Mouse (Mus musculus): Measurements from ENCODE around the gene Tmc6. TPM values are rescaled to one million over a fixed set of nuclear protein-coding genes. Genes with fewer than 3 reads are reported as not detected.

Tmc6 gene
- 14.8 and 32.8 TPM in 2 replicates for polyA plus RNA-seq (2015; fragmentation: Nextera tagmentation; extraction: Ambion mirVana)

DNA sequence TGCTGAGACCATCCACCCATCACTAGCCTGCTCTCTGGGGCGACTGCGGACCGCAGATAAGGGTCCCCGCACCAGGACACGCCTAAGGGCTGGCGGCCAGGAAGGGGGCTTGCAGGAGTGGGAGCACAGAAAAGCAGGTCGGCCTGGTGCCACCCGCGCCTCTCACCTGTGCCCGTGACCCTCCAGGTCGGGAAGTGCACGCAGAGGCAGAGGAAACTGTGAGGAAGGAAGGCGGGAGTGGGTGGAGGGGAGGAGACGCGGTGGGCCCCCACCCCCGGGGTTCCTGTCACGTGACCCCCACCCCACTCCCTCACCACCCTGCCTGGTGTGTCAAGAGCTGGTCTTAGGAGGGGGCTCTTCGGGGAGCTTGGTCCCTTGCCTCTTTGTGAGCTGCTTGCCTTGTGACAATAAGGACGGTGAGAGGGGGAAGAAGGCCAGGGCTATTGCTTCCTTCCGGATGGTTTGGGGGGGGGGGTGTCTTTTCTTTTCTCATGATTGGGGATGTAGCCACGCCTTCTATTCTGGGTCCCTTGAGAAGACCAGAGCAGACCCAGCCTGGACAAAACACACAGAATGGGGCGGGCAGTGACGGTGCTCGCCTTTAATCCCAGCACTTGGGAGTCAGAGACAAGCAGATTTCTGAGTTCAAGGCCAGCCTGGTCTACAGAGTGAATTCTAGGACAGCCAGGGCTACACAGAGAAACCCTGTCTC is at the start of gene Tmc6, which contains the start of gene Tmc8:
TSS of gene Tmc6 (minus strand) at position 206 of the 712 bp plus-strand sequence.
TSS of gene Tmc8 (plus strand) at position 84 of the 712 bp plus-strand sequence.

GRCm38 (mm10) chr11:117825333-117826101 is 43.5 kb upstream of the Tmc6 start, which contains the start of the genes Afmid and Tk1:
Gene Afmid, plus strand, starts transcription at chr11:117825924.
Gene Tk1, minus strand, starts transcription at chr11:117826092.

DNA sequence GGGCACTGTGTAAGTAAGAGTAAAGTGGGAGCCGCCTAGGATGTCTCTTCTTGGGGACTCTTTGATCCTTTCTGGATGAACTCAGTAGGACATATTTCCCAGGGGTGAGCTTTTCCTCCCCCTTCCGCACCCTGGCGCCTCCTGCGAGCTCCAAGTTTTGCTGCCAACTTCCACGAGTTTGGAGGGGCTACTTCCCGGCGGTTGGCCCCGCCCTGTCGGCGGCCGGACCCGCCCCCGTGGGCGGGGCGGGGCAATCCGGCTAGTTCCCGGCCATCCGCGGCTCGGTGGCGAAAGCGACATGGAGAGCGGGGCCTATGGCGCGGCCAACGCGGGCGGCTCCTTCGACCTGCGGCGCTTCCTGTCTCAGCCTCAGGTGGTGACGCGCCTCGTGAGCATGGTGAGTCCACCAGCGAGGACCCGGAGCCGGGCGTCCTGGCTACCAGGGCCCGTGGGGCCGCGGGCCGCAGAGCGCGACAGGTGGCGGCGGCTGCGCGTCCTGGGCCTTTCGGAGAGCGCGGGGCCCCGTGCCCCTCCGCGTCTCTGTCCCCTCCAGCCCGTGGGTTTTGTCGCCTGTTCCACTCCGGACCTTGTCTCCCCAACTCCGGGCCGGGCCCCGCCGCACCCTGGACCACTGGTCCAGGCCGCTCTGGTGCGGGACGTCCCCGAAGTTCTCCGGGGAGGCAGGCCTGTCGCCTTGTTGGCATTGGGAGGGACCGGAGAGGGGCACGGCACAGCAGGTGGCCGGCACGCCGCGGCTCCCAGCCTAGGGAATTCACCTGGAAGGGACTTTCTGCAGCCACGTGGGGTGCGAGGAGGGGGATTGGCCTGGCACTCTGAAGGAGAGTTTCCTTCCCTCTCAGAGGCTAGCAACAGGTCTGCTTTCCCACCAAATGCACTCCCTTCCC is 27.7 kb upstream of the Tmc6 start, which contains the start of the genes Gm20708 and Syngr2:
TSS of gene Gm20708 (plus strand) at position 262 of the 905 bp plus-strand sequence.
TSS of gene Syngr2 (plus strand) at position 262 of the 905 bp plus-strand sequence.

DNA sequence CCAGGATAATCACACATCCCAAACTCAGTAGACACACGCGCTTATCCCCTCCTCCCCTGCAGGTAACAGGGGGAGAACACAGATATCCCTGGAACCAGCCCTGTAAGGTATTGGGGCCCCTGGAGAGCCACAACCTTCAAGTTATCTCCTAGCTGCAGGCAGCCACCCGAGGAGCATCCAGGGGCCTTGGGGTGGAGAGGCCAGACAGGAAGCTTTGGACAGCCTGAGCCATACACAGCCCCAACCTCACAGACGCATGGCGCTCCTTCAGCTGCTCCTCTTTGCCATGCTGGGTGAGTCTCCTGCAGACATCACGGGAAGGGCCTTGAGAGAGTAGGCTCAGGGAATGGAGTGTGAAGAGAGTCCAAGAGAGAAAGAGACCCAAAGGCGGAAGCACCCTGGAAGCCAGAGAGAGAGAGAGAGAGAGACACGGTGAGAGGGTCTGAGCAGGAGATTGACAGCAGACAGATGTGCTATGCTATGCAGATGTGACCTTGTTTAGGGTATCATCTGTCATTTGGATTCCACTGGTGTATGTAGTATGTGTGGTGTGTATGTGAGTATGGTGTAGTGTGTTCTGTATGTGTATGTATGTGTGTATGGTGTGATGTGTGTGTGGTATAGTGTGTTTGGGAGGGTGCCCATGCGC is 15.6 kb upstream of the Tmc6 start, which contains the start of gene 6030468B19Rik:
TSS of gene 6030468B19Rik (plus strand) at position 150 of the 649 bp plus-strand sequence.

Other genes starting within 250 kb of the Tmc6 start
- 6.2 and 7.7 TPM in 2 replicates for gene Tnrc6c, start 127.9 kb downstream of the Tmc6 start, polyA plus RNA-seq (2015; fragmentation: Nextera tagmentation; extraction: Ambion mirVana)
- gene Tmc8, start 122 bp downstream of the Tmc6 start, polyA plus RNA-seq (2015; fragmentation: Nextera tagmentation; extraction: Ambion mirVana), result 1.7 and 2.4 TPM in 2 replicates
- gene 6030468B19Rik, start 15.5 kb upstream of the Tmc6 start, polyA plus RNA-seq (2015; fragmentation: Nextera tagmentation; extraction: Ambion mirVana), result 1.8 and 2.9 TPM in 2 replicates
- 0.27 and 0.35 TPM in 2 replicates for gene Gm20708, start 27.5 kb upstream of the Tmc6 start, polyA plus RNA-seq (2015; fragmentation: Nextera tagmentation; extraction: Ambion mirVana)
- gene Syngr2, start 27.5 kb upstream of the Tmc6 start, polyA plus RNA-seq (2015; fragmentation: Nextera tagmentation; extraction: Ambion mirVana), result 59.1 and 107 TPM in 2 replicates
- 6.8 and 10.0 TPM in 2 replicates for gene Afmid, start 43.7 kb upstream of the Tmc6 start, polyA plus RNA-seq (2015; fragmentation: Nextera tagmentation; extraction: Ambion mirVana)
- gene Tk1, start 43.9 kb upstream of the Tmc6 start, polyA plus RNA-seq (2015; fragmentation: Nextera tagmentation; extraction: Ambion mirVana), result 50.7 and 58.9 TPM in 2 replicates
- 81.9 and 86.7 TPM in 2 replicates for gene Birc5, start 67.1 kb upstream of the Tmc6 start, polyA plus RNA-seq (2015; fragmentation: Nextera tagmentation; extraction: Ambion mirVana)
- not detected in 2 replicates for gene Tmem235, start 78.6 kb upstream of the Tmc6 start, polyA plus RNA-seq (2015; fragmentation: Nextera tagmentation; extraction: Ambion mirVana)
- 8.6 and 17.1 TPM in 2 replicates for gene Tha1, start 91.3 kb upstream of the Tmc6 start, polyA plus RNA-seq (2015; fragmentation: Nextera tagmentation; extraction: Ambion mirVana)
- gene Socs3, start 187.8 kb upstream of the Tmc6 start, polyA plus RNA-seq (2015; fragmentation: Nextera tagmentation; extraction: Ambion mirVana), result 11.2 and 13.8 TPM in 2 replicates
- gene Pgs1, start 204.1 kb upstream of the Tmc6 start, polyA plus RNA-seq (2015; fragmentation: Nextera tagmentation; extraction: Ambion mirVana), result 29.1 and 35.0 TPM in 2 replicates